Mouse (Mus musculus) heart, postnatal 14 days (tissue): ENCODE results near the gene Nol3. TPM values are rescaled to one million over a fixed set of nuclear protein-coding genes. Genes with fewer than 3 reads are reported as not detected.

Experiments
- DNase-seq, 2 experiments: peaks; one replicate each; pipeline ENCODE4 v3.0.0; 2021 to 2022
- intact Hi-C: fragments of 180-260 bp; cut with DNase I; formaldehyde crosslinking; loops from one replicate; pipeline ENCODE4 v1.15.1; 2025
- total RNA-seq, 2 experiments: library from RNA; stranded (reverse); gene quantifications; 2 replicates each; pipeline ENCODE4 v1.2.3; 2021

The Nol3 gene
- total RNA-seq, 2 experiments from 2014 or later: 17.9 to 19.0 TPM

GRCm38 (mm10) chr8:105303874-105304273 is 27.9 kb downstream of the Nol3 start:
- intact Hi-C loops: no loop called here
- DNase-seq: no peak

GRCm38 (mm10) chr8:105304325-105305210 is 28.6 kb downstream of the Nol3 start:
- DNase-seq: no peak
- intact Hi-C loops: no loop called here

- DNase-seq: peak; percentile 43 to 55
- intact Hi-C loops: no loop called here
These were observed 29.5 kb downstream of the Nol3 start, which contains the start of gene Elmo3 for GRCm38 (mm10) chr8:105305211-105306145. Elmo3 (plus strand) TSS chr8:105305601.

- intact Hi-C loops: no loop called here
- no peak for DNase-seq
These were observed 30.3 kb downstream of the Nol3 start for GRCm38 (mm10) chr8:105306146-105306691.

GRCm38 (mm10) chr8:105307670-105308069 is 31.7 kb downstream of the Nol3 start:
- intact Hi-C loops: no loop called here
- DNase-seq: no peak

- no peak for DNase-seq
- intact Hi-C loops: no loop called here
These were observed 32.5 kb downstream of the Nol3 start for GRCm38 (mm10) chr8:105308428-105308827.

GRCm38 (mm10) chr8:105309142-105309847 is 33.4 kb downstream of the Nol3 start:
- intact Hi-C loops: no loop called here
- no peak for DNase-seq

- intact Hi-C loops: no loop called here
- no peak for DNase-seq
These were observed 34.2 kb downstream of the Nol3 start for GRCm38 (mm10) chr8:105310118-105310517.

GRCm38 (mm10) chr8:105311718-105312117 is 35.8 kb downstream of the Nol3 start:
- no peak for DNase-seq
- intact Hi-C loops: no loop called here

- peak; percentile 27 to 37 for DNase-seq
- intact Hi-C loops: no loop called here
These were observed 37.0 kb downstream of the Nol3 start for GRCm38 (mm10) chr8:105312891-105313481.

GRCm38 (mm10) chr8:105313622-105314402 is 37.9 kb downstream of the Nol3 start:
- no peak for DNase-seq
- intact Hi-C loops: no loop called here

- intact Hi-C loops: no loop called here
- DNase-seq: no peak
These were observed 39.3 kb downstream of the Nol3 start for GRCm38 (mm10) chr8:105315073-105315769.

- intact Hi-C loops: no loop called here
- DNase-seq: no peak
These were observed 42.0 kb downstream of the Nol3 start for GRCm38 (mm10) chr8:105317941-105318340.

- DNase-seq: no peak
- intact Hi-C loops: no loop called here
These were observed 42.8 kb downstream of the Nol3 start for GRCm38 (mm10) chr8:105318662-105319190.

GRCm38 (mm10) chr8:105323183-105323582 is 47.2 kb downstream of the Nol3 start:
- intact Hi-C loops: no loop called here
- DNase-seq: no peak

GRCm38 (mm10) chr8:105325641-105326093 is 49.7 kb downstream of the Nol3 start:
- no peak for DNase-seq
- intact Hi-C loops: loop anchor here (2.0 kb wide), 1 partner anchor 27 kb away; no protein-coding TSS in a partner anchor

GRCm38 (mm10) chr8:105326141-105326672 is 50.3 kb downstream of the Nol3 start, which contains the start of the genes Lrrc29 and Tmem208:
Lrrc29 (minus strand) TSS chr8:105326278.
Tmem208 (plus strand) TSS chr8:105326354.
- intact Hi-C loops: no loop called here
- peak; percentile 96 to 98 for DNase-seq

- intact Hi-C loops: no loop called here
- no peak for DNase-seq
These were observed 51.0 kb downstream of the Nol3 start for GRCm38 (mm10) chr8:105326968-105327367.
